Mouse (Mus musculus): ENCODE data around the gene Sntg2.

The Sntg2 gene

DNA sequence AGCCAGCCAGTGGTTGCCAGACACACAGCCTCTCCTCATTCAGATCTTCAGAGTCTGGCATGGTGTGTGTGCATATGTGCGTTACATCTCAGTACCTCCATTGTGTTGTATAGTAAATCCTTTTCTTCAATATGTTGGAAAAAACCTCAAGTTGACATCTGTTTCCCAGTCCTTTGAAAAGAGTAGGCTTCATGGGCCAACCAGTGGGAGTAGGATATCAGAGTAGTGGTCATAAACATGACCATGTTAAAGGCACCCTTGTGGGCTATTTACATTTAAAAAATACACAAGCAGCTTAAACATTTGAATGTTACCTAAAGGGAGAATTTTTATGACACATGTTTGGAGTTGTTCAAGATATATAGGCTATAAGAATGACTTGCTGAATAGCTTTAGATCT lies 170.4 kb downstream of the Sntg2 start:
- DNase-seq (ENCODE audit: low read depth, low spot score): no peak

DNA sequence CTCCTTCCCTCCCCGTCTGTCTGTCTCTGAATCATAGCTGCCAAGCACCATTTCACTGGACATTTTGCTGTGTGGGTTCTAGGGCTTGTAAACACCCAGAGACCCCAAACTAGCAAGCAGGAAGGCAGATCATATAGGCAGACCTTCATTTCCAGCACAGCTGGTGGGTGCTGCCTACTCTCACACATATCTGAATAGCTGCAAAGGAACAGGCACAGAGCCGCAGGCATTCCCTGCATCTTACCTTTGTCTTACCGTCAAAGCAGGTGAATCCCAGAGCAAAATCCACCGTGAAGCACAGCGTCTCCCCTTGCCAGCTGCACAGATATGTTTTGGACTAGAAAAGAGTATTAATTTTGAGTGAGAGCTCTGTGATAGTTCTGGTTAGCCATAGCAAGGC lies 172.1 kb downstream of the Sntg2 start:
- no peak for DNase-seq (ENCODE audit: low read depth, low spot score)

DNA sequence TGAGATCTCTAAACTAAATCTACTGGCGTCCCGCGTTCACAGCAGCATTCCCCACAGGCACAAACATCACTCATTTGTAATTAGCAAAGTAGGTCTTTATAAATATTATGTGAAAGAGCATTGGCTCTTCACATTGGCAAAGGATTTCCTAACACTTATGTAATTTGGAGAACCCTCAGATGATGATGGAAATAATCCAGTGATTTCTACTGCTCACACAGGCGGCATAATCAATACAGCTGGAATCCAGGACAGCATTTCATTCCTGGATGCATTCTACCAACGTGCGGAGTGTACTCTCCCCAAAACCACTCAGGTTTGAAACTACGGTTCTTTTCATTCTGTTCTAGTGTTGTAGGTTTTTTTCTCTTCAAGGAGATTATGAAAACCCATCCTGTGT lies 172.6 kb downstream of the Sntg2 start:
- DNase-seq (ENCODE audit: low read depth, low spot score): no peak

- peak; percentile 52 for DNase-seq (ENCODE audit: low read depth, low spot score)
Measured at GRCm38 (mm10) chr12:30199735-30200134, 173.4 kb downstream of the Sntg2 start.

GRCm38 (mm10) chr12:30198250-30198649 lies 174.9 kb downstream of the Sntg2 start:
- DNase-seq (ENCODE audit: low read depth, low spot score): no peak

DNA sequence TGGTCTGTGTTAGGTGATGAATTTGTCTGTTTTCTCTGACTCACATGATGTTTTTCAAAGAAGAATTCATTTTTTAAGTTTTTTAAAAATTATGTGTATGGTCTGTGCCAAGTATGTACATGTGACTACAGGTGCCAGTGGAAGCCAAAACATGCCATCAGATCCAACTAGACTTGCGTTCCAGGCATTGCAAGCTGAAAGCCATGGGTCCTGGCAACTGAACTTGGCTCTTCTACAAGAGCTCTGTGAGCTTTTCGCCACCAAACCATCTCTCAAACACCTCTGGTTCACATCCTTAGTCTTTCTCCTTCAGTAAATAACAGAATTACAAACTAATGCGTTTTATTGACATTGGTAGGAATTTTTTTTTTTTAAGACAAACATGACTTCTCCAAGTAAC lies 191.5 kb downstream of the Sntg2 start:
- no peak for DNase-seq (ENCODE audit: low read depth, low spot score)

- DNase-seq (ENCODE audit: low read depth, low spot score): no peak
Measured at GRCm38 (mm10) chr12:30179623-30180022, 193.6 kb downstream of the Sntg2 start.

- no peak for DNase-seq (ENCODE audit: low read depth, low spot score)
Measured at GRCm38 (mm10) chr12:30177966-30178365, 195.2 kb downstream of the Sntg2 start.

- no peak for DNase-seq (ENCODE audit: low read depth, low spot score)
Measured at GRCm38 (mm10) chr12:30177529-30177928, 195.6 kb downstream of the Sntg2 start.

DNA sequence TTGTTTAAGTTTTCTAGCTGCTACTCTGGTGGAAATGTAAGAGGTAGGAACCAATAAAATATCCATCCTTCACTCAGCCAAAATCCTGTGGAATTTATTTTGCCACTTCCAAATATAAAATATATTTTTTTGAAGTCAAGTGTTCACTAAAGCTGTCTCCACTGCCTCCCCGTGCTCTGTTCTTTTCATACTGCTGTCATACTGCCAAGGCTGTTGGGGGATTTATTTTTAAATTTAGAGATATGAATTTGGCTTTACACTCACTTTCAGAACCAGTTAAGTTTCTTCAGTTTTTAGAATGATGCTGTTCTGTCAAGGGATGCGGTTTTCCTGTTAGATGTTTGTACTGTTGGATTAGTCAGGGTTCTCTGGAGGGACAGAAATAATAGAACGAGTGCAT lies 204.7 kb downstream of the Sntg2 start:
- no peak for DNase-seq (ENCODE audit: low read depth, low spot score)

DNA sequence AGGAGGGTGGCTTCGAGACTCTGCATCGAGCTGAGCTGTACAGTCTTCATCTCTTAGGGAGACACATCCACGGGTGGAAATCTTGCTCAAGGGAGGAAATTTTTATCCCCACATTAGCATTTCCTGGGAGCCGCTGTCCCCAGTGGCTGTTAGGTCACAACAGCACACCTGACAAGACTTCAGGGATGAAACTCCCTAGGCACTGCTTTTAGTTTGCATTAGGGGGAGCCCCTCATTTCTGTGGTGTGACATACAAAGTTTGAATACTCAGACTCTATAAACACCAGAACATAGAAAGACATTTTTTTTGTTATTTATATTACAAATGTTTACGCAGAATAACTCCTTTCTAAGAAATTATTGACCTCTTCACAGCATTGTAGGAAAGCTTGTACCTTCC lies 208.6 kb downstream of the Sntg2 start:
- no peak for DNase-seq (ENCODE audit: low read depth, low spot score)

- DNase-seq (ENCODE audit: low read depth, low spot score): no peak
Measured at GRCm38 (mm10) chr12:30164005-30164404, 209.2 kb downstream of the Sntg2 start.

GRCm38 (mm10) chr12:30161731-30162406 lies 211.3 kb downstream of the Sntg2 start:
- no peak for DNase-seq (ENCODE audit: low read depth, low spot score)

GRCm38 (mm10) chr12:30160475-30160874 lies 212.7 kb downstream of the Sntg2 start:
- no peak for DNase-seq (ENCODE audit: low read depth, low spot score)

- no peak for DNase-seq (ENCODE audit: low read depth, low spot score)
Measured at GRCm38 (mm10) chr12:30159788-30160187, 213.4 kb downstream of the Sntg2 start.

DNA sequence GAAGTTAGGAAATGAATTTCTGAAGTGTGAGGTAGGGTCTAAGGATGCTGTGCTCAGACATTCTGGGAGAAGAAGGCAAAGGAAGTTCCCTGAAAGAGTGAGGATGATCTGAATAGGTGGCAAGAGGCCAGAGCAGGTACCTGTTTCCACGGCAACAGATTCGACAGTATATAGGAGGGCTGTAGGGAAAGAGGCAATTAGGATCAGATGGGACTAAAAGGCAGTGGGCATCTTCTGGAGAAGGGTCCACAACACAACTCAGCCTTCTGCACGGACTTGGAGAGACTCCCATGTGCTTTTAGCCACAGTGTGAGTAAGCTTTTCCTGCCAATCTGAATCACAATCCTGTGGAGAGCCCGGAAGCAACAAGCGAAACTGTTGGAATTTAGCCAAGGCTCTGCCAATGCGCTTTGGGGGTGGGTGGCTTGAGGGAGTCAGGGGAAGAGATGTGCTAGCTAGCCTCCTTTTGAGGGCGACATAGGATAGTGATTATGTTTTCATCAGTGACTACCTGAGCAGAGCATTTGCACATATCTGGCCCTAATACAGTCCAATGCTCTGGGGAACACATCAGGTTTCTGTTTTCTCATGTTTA lies 219.0 kb downstream of the Sntg2 start:
- no peak for DNase-seq (ENCODE audit: low read depth, low spot score)

GRCm38 (mm10) chr12:30142085-30142484 lies 231.1 kb downstream of the Sntg2 start:
- no peak for DNase-seq (ENCODE audit: low read depth, low spot score)

DNA sequence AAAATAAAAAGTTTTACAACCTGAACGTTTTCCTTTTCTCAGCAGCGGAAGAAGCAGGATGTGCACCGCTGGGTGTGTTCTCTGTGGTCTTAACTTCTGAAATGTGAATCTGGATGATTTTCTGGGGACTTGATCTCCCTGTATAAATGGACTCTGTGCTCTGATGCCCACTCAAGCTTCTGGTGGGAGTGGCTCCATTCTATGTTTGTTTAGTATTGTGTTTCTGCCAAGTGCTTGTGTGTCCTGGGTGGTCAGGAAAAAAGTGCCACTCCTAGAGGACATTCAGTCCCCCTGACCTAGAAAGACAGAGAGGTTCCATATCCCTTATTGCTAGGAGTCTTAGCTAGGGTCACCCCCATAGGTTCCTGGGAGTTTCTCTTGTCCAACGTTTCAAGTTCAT lies 240.7 kb downstream of the Sntg2 start, which contains the start of gene Tpo:
Gene Tpo (minus strand): TSS at position 101 of the 400 bp plus-strand sequence.
- DNase-seq (ENCODE audit: low read depth, low spot score): no peak

GRCm38 (mm10) chr12:30129411-30129716 lies 243.8 kb downstream of the Sntg2 start:
- DNase-seq (ENCODE audit: low read depth, low spot score): no peak

DNA sequence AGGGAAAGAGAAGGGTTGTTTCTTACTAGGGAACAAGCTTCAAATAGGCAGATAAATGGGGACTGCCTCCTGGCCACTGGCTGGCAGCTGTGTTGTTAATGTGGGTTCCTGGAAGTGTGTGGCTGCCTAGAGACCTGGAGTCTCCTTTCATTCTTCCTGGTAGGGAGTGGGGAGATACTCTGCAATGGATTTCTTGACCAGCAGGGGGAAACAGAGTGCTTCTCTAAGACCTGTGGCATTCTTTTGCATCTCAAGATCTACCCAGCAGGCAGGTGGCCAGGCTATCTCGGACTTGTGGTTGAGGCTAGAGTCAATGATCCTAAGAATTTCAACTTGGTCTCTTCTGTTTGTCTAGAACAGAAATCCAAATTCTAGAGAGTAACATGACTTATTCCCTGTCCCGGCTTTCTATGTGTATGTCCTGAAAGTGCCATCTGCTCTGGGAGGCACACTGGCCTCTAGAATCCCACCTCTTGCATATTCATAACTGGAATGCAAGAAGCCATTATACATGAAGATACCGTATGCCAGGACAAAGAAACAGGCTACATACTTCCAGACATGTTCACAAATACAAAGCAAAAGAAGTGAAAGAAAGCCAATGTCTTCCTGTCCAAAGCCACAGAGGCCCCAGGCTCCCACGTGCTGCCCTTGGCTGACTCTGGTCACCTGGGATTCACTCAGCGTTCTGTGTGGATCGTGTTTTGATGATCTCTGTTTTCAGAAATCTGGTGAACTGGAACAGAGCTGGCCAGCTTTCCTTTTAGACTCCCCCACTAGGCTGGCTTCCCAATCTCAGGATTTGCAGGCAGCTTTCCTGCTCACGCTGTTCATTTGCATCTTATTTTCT lies 244.4 kb downstream of the Sntg2 start:
- peak; percentile 76 for DNase-seq (ENCODE audit: low read depth, low spot score)

All from mesoderm, embryonic 11.5 days (tissue).